Mouse (Mus musculus) embryonic facial prominence, embryonic 12.5 days (tissue): ENCODE data around the gene Grm5. TPM values are rescaled to one million over a fixed set of nuclear protein-coding genes. Genes with fewer than 3 reads are reported as not detected.

Source experiments
- polyA plus RNA-seq: library from polyadenylated mRNA; unstranded; fragments of >200 nt; fragmentation: Nextera tagmentation; extraction: Ambion mirVana; gene quantifications from 2 replicates; pipeline ENCODE4 v1.2.1, GENCODE M21; 2016

Grm5 gene
- polyA plus RNA-seq, 1 experiment from 2014 or later = 0.15 TPM

Other genes starting within 250 kb of the Grm5 start
- 1.8 and 4.3 TPM in 2 replicates for gene Tyr, start 90.7 kb upstream of the Grm5 start, polyA plus RNA-seq